Mouse (Mus musculus): ENCODE results near the gene Wdr62.

GRCm38 (mm10) chr7:30200200-30200599 lies 80.0 kb downstream of the Wdr62 start:
- no peak for TF ChIP-seq CTCF (IDR thresholded peaks at IDR 0.05; ENCODE audit: low read depth, low read length)
- no peak for TF ChIP-seq GATA1 (IDR thresholded peaks at IDR 0.05; ENCODE audit: borderline replicate concordance, low read length)
- TF ChIP-seq TAL1 (conservative IDR thresholded peaks at IDR 0.05; ENCODE audit: low read depth, low read length) = no peak
- no peak for TF ChIP-seq POLR2AphosphoS5 (IDR thresholded peaks at IDR 0.05; ENCODE audit: insufficient replicate concordance, low read depth, low read length)
- TF ChIP-seq GATA2 (IDR thresholded peaks at IDR 0.05; ENCODE audit: borderline replicate concordance, low read depth, low read length) = no peak
